Mouse (Mus musculus): ENCODE data around the gene Kcnn3.

DNA sequence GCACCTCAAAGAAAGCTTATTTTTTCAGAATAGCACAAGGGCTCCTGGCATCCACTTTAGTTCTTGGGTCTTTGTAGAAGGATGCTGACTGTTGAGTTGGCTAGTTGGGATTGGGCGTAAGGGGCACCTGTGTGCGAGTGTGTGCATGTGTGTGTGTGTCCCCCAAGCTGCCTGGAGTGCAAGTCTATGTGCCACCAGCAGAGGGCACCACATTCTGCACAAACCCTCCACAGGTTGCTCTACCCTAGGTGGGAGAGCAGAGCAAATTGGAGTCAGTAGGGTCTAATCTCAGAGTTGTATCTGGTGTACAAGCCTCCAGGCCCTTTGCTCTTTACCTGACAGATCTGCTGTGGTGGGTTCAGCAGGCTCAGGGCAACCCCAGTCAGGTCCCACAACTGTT lies 7.7 kb upstream of the Kcnn3 start:
- TF ChIP-seq CTCF (IDR thresholded peaks at IDR 0.05; ENCODE audit: low read depth) (peak; percentile 85), EP300 (IDR thresholded peaks at IDR 0.05; ENCODE audit: low read depth) (no peak)
